Mouse (Mus musculus) limb, embryonic 14.5 days (tissue): ENCODE data around the gene Smg6. TPM values are rescaled to one million over a fixed set of nuclear protein-coding genes. Genes with fewer than 3 reads are reported as not detected.

Source experiments
- ATAC-seq: fragments of 200-750 bp; cut with Nextera tagmentation; 2 replicates; pipeline ENCODE4 v1.8.0; 2017; ENCODE audit warnings: low read depth, moderate number of reproducible peaks, moderate TSS enrichment; ENCODE audit not compliant: low FRiP score
- DNase-seq: peaks from one replicate; pipeline ENCODE4 v3.0.0-alpha.2; 2015; ENCODE audit warnings: low spot score
- H3K27ac ChIP-seq: fragments of 300-500 bp; sonication (generic); replicated peaks from 2 replicates; pipeline ENCODE4 v1.5.1; 2014; ENCODE audit warnings: low read depth, mild to moderate bottlenecking, low read length, moderate library complexity, mixed read lengths
- H3K27me3 ChIP-seq: fragments of 300-500 bp; sonication (generic); 2 replicates; pipeline ENCODE4 v1.6.1; 2014; ENCODE audit warnings: low read length, mixed read lengths; ENCODE audit not compliant: control insufficient read depth, insufficient read depth
- H3K36me3 ChIP-seq: fragments of 300-500 bp; sonication (generic); 2 replicates; pipeline ENCODE4 v1.6.1; 2014; ENCODE audit warnings: mild to moderate bottlenecking, low read length, moderate library complexity, mixed read lengths; ENCODE audit not compliant: control insufficient read depth, insufficient read depth
- H3K4me1 ChIP-seq: fragments of 300-500 bp; sonication (generic); 2 replicates; pipeline ENCODE4 v1.6.1; 2014; ENCODE audit warnings: antibody characterized with exemption, low read length, mixed read lengths; ENCODE audit not compliant: control insufficient read depth, insufficient read depth
- H3K4me2 ChIP-seq: fragments of 300-500 bp; sonication (generic); replicated peaks from 2 replicates; pipeline ENCODE4 v1.6.1; 2014; ENCODE audit warnings: low read depth, mild to moderate bottlenecking, low read length, moderate library complexity; ENCODE audit not compliant: severe bottlenecking
- H3K4me3 ChIP-seq: fragments of 300-500 bp; sonication (generic); replicated peaks from 2 replicates; pipeline ENCODE4 v1.5.1; 2014; ENCODE audit warnings: low read length
- H3K9ac ChIP-seq: fragments of 300-500 bp; sonication (generic); 2 replicates; pipeline ENCODE4 v1.6.1; 2014; ENCODE audit warnings: mild to moderate bottlenecking, low read depth, low read length, moderate library complexity; ENCODE audit not compliant: severe bottlenecking
- H3K9me3 ChIP-seq: fragments of 300-500 bp; sonication (generic); 2 replicates; pipeline ENCODE4 v1.6.1; 2016; ENCODE audit warnings: low read length; ENCODE audit not compliant: control insufficient read depth
- POLR2A ChIP-seq: fragments of 200-500 bp; IDR thresholded peaks from 2 replicates; pipeline ENCODE4 v1.8.0; 2012; ENCODE audit warnings: inconsistent platforms, mild to moderate bottlenecking, moderate library complexity, borderline replicate concordance; ENCODE audit not compliant: insufficient read depth, insufficient read length; ENCODE audit errors: extremely low read depth
- WGBS: fragments of 180-500 bp; shearing (Covaris S2); extraction: QIAGEN DNeasy Blood & Tissue Kit; methylation state at CpG from one replicate; pipeline ENCODE4 v1.1.7; 2014; 5-methylcytosine and 5-hydroxymethylcytosine counted together
- polyA plus RNA-seq, 2 experiments: library from polyadenylated mRNA; depleted of rRNA in 1 of 2; stranded (reverse) in 1 of 2; unstranded in 1 of 2; fragments of >200 nt; fragmentation: Nextera tagmentation in 1 of 2; extraction: Ambion mirVana in 1 of 2; gene quantifications; 2 replicates each; pipeline versions ENCODE4 v1.2.1 to v1.2.3; 2012 to 2014

Gene Smg6
- polyA plus RNA-seq, 2 experiments: 16.0 to 36.5 TPM

DNA sequence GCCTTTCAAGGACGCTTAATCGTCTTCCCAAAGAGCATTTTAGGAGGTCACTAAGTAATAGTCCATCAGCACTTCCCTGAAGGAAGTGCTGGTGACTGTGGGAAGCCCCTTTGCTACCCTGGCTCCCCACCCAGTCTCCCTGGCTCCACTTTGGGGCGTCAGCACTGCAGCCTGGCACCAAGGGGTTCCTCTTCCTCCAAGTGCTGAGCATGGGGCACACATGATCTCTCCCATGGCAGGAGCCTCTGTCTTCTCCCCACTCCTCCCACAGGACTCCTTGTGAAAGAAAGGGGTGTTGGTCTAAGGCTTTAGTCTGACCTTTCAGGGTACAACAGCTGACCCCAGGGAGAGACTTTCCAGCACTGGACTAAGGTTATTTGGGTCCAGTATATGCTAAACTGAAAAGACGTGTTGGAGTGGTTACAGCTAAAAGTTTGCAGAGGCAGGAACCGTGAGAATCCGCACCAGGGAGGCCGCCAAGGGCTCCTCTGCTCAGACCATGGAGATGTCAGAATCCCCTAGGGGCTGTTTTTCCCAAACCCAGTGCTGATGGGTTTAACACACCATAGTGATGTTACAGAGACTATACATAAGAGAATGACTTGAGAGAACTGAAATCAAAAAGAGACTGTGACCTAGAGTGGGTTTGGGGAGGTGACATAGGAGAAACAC is 122.2 kb downstream of the Smg6 start:
- peaks cover 75% of the 10 kb centered on the region for H3K4me1 ChIP-seq
- H3K27me3 ChIP-seq: no peaks in the 10 kb centered on the region
- DNase-seq (no peak), ATAC-seq (no peak)
- 68% methylated on average over 7 of the region's 7 CpGs for WGBS
- no peak overlapping the region for H3K4me2 ChIP-seq
- H3K36me3 ChIP-seq: no peaks in the 10 kb centered on the region
- H3K9ac ChIP-seq: no peak overlapping the region
- TF ChIP-seq POLR2A: no peak
- no peaks in the 10 kb centered on the region for H3K9me3 ChIP-seq
- no peak overlapping the region for H3K4me3 ChIP-seq
- H3K27ac ChIP-seq: peak overlapping the region; percentile 70

DNA sequence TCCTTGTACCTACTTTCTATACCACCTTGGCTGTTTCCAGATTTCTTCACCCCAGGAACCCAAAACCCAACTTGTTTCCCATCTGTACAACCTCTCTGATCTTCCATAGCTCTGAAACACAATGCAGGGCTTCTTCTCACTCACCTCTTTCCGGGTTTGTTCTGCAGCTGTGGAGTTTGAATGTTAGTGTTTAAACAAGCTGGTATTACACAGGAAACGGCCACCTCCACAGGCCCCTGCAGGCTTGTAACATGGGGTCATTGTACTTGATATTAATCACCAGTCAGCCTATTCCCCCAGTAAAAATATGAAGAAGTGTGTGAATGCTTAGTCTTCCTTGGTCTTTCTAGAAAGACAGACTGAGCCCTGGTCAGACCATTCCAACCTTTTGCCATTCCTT is 123.5 kb downstream of the Smg6 start:
- no peaks in the 10 kb centered on the region for H3K9me3 ChIP-seq
- H3K27ac ChIP-seq: peak overlapping the region; percentile 45
- no peak overlapping the region for H3K4me2 ChIP-seq
- no peak overlapping the region for H3K9ac ChIP-seq
- ATAC-seq (no peak), DNase-seq (no peak)
- H3K36me3 ChIP-seq: no peaks in the 10 kb centered on the region
- no peak for TF ChIP-seq POLR2A
- no peak overlapping the region for H3K4me3 ChIP-seq
- 17% methylated on average over 2 of the region's 2 CpGs for WGBS
- peaks cover 84% of the 10 kb centered on the region for H3K4me1 ChIP-seq
- H3K27me3 ChIP-seq: no peaks in the 10 kb centered on the region

GRCm38 (mm10) chr11:75049807-75050206 is 124.2 kb downstream of the Smg6 start:
- Histone ChIP-seq H3K4me3 (no peak overlapping the region), H3K36me3 (no peaks in the 10 kb centered on the region), H3K9ac (no peak overlapping the region), H3K27ac (peak overlapping the region; percentile 3; the same call in 1 of the 2 replicates), H3K4me2 (no peak overlapping the region), H3K9me3 (no peaks in the 10 kb centered on the region), H3K4me1 (peaks cover 85% of the 10 kb centered on the region), H3K27me3 (no peaks in the 10 kb centered on the region)
- TF ChIP-seq POLR2A: no peak
- peak; percentile 45 for DNase-seq
- peak; percentile 38 for ATAC-seq
- WGBS: 11% methylated on average over 2 of the region's 2 CpGs

- Histone ChIP-seq H3K9ac (no peak overlapping the region), H3K4me2 (no peak overlapping the region), H3K27ac (peak overlapping the region; percentile 63), H3K36me3 (no peaks in the 10 kb centered on the region), H3K4me1 (peaks cover 83% of the 10 kb centered on the region), H3K4me3 (no peak overlapping the region), H3K9me3 (no peaks in the 10 kb centered on the region), H3K27me3 (no peaks in the 10 kb centered on the region)
- no peak for ATAC-seq
- TF ChIP-seq POLR2A: no peak
- 50% methylated on average over 1 of the region's 1 CpGs for WGBS
- DNase-seq: no peak
These were observed 125.6 kb downstream of the Smg6 start for GRCm38 (mm10) chr11:75051239-75051638.

GRCm38 (mm10) chr11:75051712-75052550 is 126.3 kb downstream of the Smg6 start:
- no peaks in the 10 kb centered on the region for H3K36me3 ChIP-seq
- H3K9me3 ChIP-seq: no peaks in the 10 kb centered on the region
- TF ChIP-seq POLR2A: no peak
- H3K4me1 ChIP-seq: peaks cover 76% of the 10 kb centered on the region
- 0 out of 2 replicates have a peak overlapping the region, but pooled peaks have one; percentile 6 for H3K4me2 ChIP-seq
- H3K9ac ChIP-seq: no peak overlapping the region
- DNase-seq: peak; percentile 62
- no peaks in the 10 kb centered on the region for H3K27me3 ChIP-seq
- no peak overlapping the region for H3K4me3 ChIP-seq
- H3K27ac ChIP-seq: peak overlapping the region; percentile 63
- WGBS: 24% methylated on average over 13 of the region's 13 CpGs
- ATAC-seq: no peak
